Mouse (Mus musculus) stomach, postnatal 0 days (tissue): Measurements from ENCODE around the gene Hist2h3b. TPM values are rescaled to one million over a fixed set of nuclear protein-coding genes. Genes with fewer than 3 reads are reported as not detected.

Experiments used
- ATAC-seq: fragments of 200-750 bp; cut with Nextera tagmentation; 2 replicates; pipeline ENCODE4 v1.8.0; 2017; ENCODE audit not compliant: low FRiP score, low TSS enrichment
- DNase-seq: peaks from one replicate; pipeline ENCODE4 v3.0.0-alpha.2; 2016; ENCODE audit warnings: low spot score
- H3K27ac ChIP-seq: fragments of 300-500 bp; sonication (generic); replicated peaks from 2 replicates; pipeline ENCODE4 v1.5.1; 2014; ENCODE audit warnings: mild to moderate bottlenecking, control low read depth
- H3K27me3 ChIP-seq: fragments of 300-500 bp; sonication (generic); 2 replicates; pipeline ENCODE4 v1.6.1; 2014; ENCODE audit warnings: low read length; ENCODE audit not compliant: control insufficient read depth, insufficient read depth
- H3K36me3 ChIP-seq: fragments of 300-500 bp; sonication (generic); 2 replicates; pipeline ENCODE4 v1.6.1; 2014; ENCODE audit warnings: low read length, mixed read lengths; ENCODE audit not compliant: control insufficient read depth, insufficient read depth
- H3K4me1 ChIP-seq: fragments of 300-500 bp; sonication (generic); replicated peaks from 2 replicates; pipeline ENCODE4 v1.6.1; 2014; ENCODE audit warnings: antibody characterized with exemption; ENCODE audit not compliant: control insufficient read depth, insufficient read depth
- H3K4me2 ChIP-seq: fragments of 300-500 bp; sonication (generic); replicated peaks from 2 replicates; pipeline ENCODE4 v1.6.1; 2014; ENCODE audit warnings: low read depth, mild to moderate bottlenecking, control low read depth, moderate library complexity
- H3K4me3 ChIP-seq: fragments of 300-500 bp; sonication (generic); 2 replicates; pipeline ENCODE4 v1.5.1; 2014; ENCODE audit warnings: low read depth, low read length, control low read depth
- H3K9ac ChIP-seq: fragments of 300-500 bp; sonication (generic); 2 replicates; pipeline ENCODE4 v1.6.1; 2014; ENCODE audit warnings: mild to moderate bottlenecking, low read length, control low read depth, mixed read lengths
- H3K9me3 ChIP-seq: fragments of 300-500 bp; sonication (generic); 2 replicates; pipeline ENCODE4 v1.6.1; 2016; ENCODE audit warnings: low read length; ENCODE audit not compliant: control insufficient read depth
- CTCF ChIP-seq: IDR thresholded peaks from 2 replicates; pipeline ENCODE4 v1.5.1; 2016; ENCODE audit warnings: antibody characterized with exemption, low read depth, mild to moderate bottlenecking, moderate library complexity
- EP300 ChIP-seq: optimal IDR thresholded peaks from 2 replicates; pipeline ENCODE3; 2016; ENCODE audit warnings: antibody characterized with exemption
- WGBS: fragments of 180-500 bp; shearing (Covaris S2); extraction: QIAGEN DNeasy Blood & Tissue Kit; methylation state at CpG from one replicate; pipeline ENCODE4 v1.1.7; 2014; 5-methylcytosine and 5-hydroxymethylcytosine counted together
- polyA plus RNA-seq: library from polyadenylated mRNA; unstranded; fragments of >200 nt; fragmentation: Nextera tagmentation; extraction: Ambion mirVana; gene quantifications from 2 replicates; pipeline ENCODE4 v1.2.1, GENCODE M21; 2015

The Hist2h3b gene
- polyA plus RNA-seq, 1 experiment from 2014 or later, result 34.4 TPM

GRCm38 (mm10) chr3:96251787-96252186 lies 16.7 kb upstream of the Hist2h3b start:
- Histone ChIP-seq H3K27ac (no peak overlapping the region), H3K9me3 (no peaks in the 10 kb centered on the region), H3K4me3 (no peak overlapping the region), H3K9ac (no peak overlapping the region), H3K4me2 (no peak overlapping the region), H3K4me1 (no peaks in the 10 kb centered on the region; the same call in 1 of the 2 replicates), H3K36me3 (no peaks in the 10 kb centered on the region), H3K27me3 (no peaks in the 10 kb centered on the region)
- 88% methylated on average over 3 of the region's 3 CpGs for WGBS
- no peak for TF ChIP-seq CTCF
- TF ChIP-seq EP300, result no peak
- no peak for ATAC-seq
- DNase-seq, result no peak

- Histone ChIP-seq H3K27me3 (no peaks in the 10 kb centered on the region), H3K9ac (no peak overlapping the region), H3K4me2 (no peak overlapping the region), H3K27ac (no peak overlapping the region), H3K9me3 (no peaks in the 10 kb centered on the region), H3K36me3 (no peaks in the 10 kb centered on the region), H3K4me3 (no peak overlapping the region), H3K4me1 (no peaks in the 10 kb centered on the region; the same call in 1 of the 2 replicates)
- 38% methylated on average over 10 of the region's 10 CpGs for WGBS
- no peak for TF ChIP-seq EP300
- no peak for TF ChIP-seq CTCF
- no peak for DNase-seq
- no peak; the same call in 1 of the 2 replicates for ATAC-seq
These were observed 13.6 kb upstream of the Hist2h3b start for GRCm38 (mm10) chr3:96254683-96255355.

- 44% methylated on average over 5 of the region's 5 CpGs for WGBS
- H3K9me3 ChIP-seq, result no peaks in the 10 kb centered on the region
- H3K4me2 ChIP-seq, result no peak overlapping the region
- 0 out of 2 replicates have a peak overlapping the region, but pooled peaks have one; percentile 56 for H3K27ac ChIP-seq
- no peak overlapping the region for H3K9ac ChIP-seq
- no peak overlapping the region for H3K4me3 ChIP-seq
- no peaks in the 10 kb centered on the region; the same call in 1 of the 2 replicates for H3K4me1 ChIP-seq
- no peaks in the 10 kb centered on the region for H3K36me3 ChIP-seq
- no peak for DNase-seq
- no peak; the same call in 1 of the 2 replicates for ATAC-seq
- no peaks in the 10 kb centered on the region for H3K27me3 ChIP-seq
- TF ChIP-seq CTCF (no peak), EP300 (no peak)
These were observed 12.4 kb upstream of the Hist2h3b start for GRCm38 (mm10) chr3:96255926-96256593.

- H3K4me3 ChIP-seq, result no peak overlapping the region
- H3K9ac ChIP-seq, result no peak overlapping the region
- no peaks in the 10 kb centered on the region for H3K27me3 ChIP-seq
- no peak for TF ChIP-seq EP300
- TF ChIP-seq CTCF, result no peak
- H3K4me2 ChIP-seq, result no peak overlapping the region
- H3K4me1 ChIP-seq, result peaks cover 2% of the 10 kb centered on the region; the same call in 1 of the 2 replicates
- no peaks in the 10 kb centered on the region for H3K36me3 ChIP-seq
- no peaks in the 10 kb centered on the region for H3K9me3 ChIP-seq
- DNase-seq, result no peak
- 57% methylated on average over 3 of the region's 3 CpGs for WGBS
- H3K27ac ChIP-seq, result no peak overlapping the region
- ATAC-seq, result no peak
These were observed 11.3 kb upstream of the Hist2h3b start for GRCm38 (mm10) chr3:96257190-96257589.

GRCm38 (mm10) chr3:96260220-96260619 lies 8.2 kb upstream of the Hist2h3b start:
- H3K4me3 ChIP-seq, result no peak overlapping the region
- WGBS, result 87% methylated on average over 5 of the region's 5 CpGs
- no peak overlapping the region for H3K27ac ChIP-seq
- no peaks in the 10 kb centered on the region for H3K36me3 ChIP-seq
- DNase-seq (no peak), ATAC-seq (no peak)
- H3K27me3 ChIP-seq, result no peaks in the 10 kb centered on the region
- no peak overlapping the region for H3K4me2 ChIP-seq
- TF ChIP-seq EP300, result no peak
- no peak for TF ChIP-seq CTCF
- peaks cover 2% of the 10 kb centered on the region; the same call in 1 of the 2 replicates for H3K4me1 ChIP-seq
- H3K9me3 ChIP-seq, result no peaks in the 10 kb centered on the region
- H3K9ac ChIP-seq, result no peak overlapping the region

- no peak for DNase-seq
- 43% methylated on average over 3 of the region's 3 CpGs for WGBS
- Histone ChIP-seq H3K4me3 (peak overlapping the region; percentile 65), H3K4me2 (peak overlapping the region; percentile 65), H3K4me1 (0 out of 2 replicates have a peak, but pooled peaks cover 2% of the 10 kb centered on the region), H3K27ac (peak overlapping the region; percentile 98), H3K36me3 (no peaks in the 10 kb centered on the region), H3K27me3 (no peaks in the 10 kb centered on the region), H3K9ac (peak overlapping the region; percentile 83), H3K9me3 (no peaks in the 10 kb centered on the region)
- ATAC-seq, result no peak
- TF ChIP-seq EP300 (no peak), CTCF (peak; percentile 34)
These were observed 6.8 kb upstream of the Hist2h3b start for GRCm38 (mm10) chr3:96261623-96262022.
